Mouse (Mus musculus) heart, adult 9 months (tissue): ENCODE results near the gene Asb6.

Source experiments
- DNase-seq, 2 experiments: peaks; one replicate each; pipeline ENCODE4 v3.0.0; 2022; ENCODE audit warnings: low spot score in 2 of 2

Asb6 gene

DNA sequence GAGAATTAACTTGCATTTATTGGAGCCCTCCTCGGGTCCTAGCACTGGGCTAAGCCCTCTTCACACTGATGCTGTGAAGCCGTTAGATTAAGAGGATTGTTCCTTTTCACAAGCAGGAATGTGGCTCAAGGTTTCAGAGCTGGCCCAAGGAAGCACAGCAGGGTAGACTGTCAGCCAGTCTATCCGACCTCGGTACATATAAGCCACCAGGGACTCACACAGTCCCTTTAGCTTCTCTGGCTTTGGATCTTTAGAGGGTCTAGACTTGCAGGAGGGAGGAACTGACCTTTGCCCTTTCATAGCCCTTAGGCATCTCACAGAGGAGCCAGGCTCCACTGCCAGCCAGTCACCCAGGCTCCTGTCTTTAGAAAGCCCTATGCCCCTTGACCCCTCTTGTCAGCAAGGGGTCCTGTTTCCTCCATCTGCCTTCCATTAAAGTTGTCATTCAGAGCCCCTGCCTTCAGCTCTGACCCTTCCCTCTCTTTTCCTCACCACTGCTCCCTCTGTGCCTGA is at the start of gene Asb6:
Asb6 (minus strand) TSS at position 51 of the 513 bp plus-strand sequence.
- no peak for DNase-seq

DNA sequence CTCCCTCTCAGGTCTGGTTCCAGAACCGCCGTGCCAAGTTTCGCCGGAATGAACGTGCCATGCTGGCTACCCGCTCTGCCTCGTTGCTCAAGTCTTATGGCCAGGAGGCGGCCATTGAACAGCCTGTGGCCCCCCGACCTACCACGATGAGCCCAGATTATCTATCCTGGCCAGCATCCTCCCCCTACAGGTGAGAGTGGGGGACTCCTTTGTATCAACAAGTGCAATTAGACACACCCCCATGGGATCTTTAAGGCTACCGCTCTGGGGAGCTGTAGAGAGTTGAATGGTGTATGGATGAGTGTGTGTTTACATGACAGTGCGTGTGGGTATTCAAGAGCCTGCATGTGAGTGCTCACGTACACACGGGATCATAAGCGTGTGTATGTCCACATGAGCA is 49.3 kb upstream of the Asb6 start:
- no peak for DNase-seq

DNA sequence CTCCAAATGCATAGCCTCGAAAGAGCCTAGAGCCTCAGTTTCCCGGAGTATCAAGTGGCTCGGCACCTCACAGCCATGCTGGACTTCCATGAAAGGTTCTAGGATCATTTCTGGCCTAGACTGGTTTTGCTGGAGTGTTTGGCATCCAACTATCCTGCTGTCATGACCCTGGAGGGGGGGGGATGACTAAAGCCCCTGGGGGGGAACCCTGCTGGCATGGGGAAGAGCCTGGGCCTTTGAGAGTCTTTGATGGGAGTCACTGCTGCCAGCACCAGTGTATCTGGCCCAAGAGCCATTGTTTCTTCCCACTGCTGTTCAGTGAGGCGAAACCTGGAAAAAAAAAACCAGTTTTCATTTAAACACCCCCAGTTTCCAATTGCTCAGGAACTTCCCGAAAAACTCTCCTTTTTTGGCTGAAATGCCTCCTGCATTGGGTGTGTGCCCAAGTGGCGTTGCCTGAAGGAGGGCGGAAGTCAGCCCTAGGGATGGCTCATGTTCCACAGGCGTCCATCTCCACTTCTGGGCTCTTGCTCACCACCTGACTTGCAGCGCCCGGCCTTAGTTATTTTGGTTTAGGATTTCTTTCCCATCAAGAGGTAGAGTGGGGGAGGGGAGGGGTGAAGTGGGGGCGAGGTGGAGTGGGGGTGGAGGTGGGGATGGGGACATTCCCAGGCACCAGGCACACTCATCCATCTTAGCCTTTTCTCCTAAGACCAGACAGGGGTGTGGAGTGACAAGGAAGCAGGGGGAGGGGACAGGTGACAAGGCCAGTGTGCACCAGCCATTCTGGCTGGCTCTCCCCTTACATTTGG is 45.7 kb upstream of the Asb6 start:
- DNase-seq, result no peak

DNA sequence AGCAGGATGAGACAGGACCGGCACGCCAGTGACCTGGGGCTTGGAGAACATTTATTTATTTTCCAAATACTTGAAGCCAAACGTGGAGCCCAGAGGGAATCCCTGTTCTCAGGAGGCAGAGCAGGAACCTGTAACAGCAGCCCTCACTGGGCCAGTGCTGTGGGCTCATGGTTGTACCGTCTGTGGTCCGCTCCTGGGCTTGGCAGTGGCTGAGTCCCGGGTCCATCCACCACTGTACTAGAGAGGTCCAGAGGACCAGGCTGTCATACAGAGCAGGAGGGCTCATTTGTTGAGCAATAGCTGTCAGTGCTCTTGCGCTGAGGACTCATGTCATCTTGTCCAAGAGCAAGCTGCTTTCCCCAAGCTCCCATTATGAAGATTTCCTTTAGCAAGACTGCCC is 45.0 kb upstream of the Asb6 start:
- no peak for DNase-seq

GRCm38 (mm10) chr2:30874445-30874844 is 44.3 kb upstream of the Asb6 start:
- no peak for DNase-seq

GRCm38 (mm10) chr2:30872669-30873068 is 42.5 kb upstream of the Asb6 start:
- no peak for DNase-seq

DNA sequence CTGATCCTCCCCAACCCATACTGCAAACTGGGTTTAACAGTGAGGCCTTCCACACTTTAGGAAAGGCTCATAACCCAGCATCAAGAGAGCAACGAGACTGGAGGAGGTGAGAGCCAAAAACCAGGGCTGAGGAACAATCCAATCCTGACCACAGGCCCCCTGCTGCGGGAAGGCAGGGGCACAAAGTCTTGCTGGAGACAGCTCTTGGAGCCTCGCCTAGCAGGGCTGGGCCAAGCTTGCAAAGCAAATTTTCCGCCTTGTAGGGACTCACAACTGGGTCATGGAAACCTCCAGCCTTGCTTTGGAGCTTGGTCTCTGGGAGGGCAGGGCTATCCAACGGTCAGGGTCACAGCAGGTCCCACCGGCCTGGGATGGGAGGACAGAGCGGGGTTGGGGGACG is 40.7 kb upstream of the Asb6 start:
- DNase-seq, result no peak

- DNase-seq, result no peak
Observed at GRCm38 (mm10) chr2:30865426-30865825, 35.3 kb upstream of the Asb6 start.

- peak in 1 of 2 experiments; percentile 37 for DNase-seq
Observed at GRCm38 (mm10) chr2:30864968-30865381, 34.8 kb upstream of the Asb6 start.

- no peak for DNase-seq
Observed at GRCm38 (mm10) chr2:30863574-30863973, 33.4 kb upstream of the Asb6 start.

DNA sequence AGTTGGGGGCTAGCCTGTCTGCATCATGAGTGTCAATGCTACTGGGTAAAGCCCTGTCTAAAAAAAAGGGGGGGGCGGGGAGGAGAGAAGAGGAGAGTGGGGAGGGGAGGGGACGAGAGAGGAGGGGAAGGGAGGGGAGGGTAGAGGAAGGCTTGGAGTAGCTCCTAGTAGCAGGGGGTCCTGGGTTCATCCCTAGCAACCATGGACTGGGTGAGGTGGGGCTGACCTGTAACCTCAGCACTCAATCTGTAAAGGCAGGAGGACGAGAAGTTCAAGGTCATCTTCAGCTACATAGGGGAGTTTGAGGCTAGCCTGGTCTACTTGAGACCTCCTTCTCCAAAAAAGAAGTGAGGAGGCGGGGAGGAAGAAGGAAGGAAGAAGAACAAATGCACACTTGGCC is 31.9 kb upstream of the Asb6 start:
- DNase-seq, result no peak

DNA sequence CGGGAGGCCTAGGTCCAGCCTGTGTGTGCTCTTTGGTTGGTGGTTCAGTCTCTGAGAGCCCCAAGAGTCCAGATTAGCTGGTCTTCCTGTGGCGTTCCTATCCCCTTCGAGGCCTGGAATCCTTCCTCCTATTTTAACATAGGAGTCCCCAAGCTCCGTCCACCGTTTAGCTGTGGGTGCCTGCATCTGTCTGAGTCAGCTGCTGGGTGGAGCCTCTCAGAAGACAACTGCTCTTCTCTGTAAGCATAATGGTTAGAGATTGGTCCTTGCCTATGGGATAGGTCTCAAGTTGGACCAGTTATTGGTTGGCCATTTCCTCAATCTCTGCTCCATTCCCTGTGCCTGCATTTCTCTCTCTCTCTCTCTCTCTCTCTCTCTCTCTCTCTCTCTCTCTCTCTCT is 29.6 kb upstream of the Asb6 start:
- no peak for DNase-seq

DNA sequence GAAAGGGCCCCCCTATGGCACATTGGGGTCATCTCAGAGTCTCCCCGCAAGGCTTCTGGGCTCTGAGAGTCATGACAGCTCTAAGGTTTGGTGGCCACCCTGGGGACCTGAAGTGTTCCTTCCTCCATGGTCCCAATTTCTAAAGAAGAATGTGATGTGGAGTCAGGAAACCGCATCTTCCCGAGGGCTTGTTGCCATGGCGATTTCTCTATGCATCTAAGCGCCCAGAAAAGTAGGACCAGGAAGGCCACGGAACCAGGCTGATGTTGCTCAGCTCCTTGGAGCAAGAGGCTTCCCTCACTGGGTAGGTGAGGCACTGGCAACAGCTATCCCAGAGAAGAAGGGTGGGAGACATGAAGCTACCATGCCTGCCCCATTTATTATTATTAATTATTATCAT is 26.9 kb upstream of the Asb6 start:
- no peak for DNase-seq

- DNase-seq, result no peak
Observed at GRCm38 (mm10) chr2:30852771-30853313, 22.7 kb upstream of the Asb6 start.

- no peak for DNase-seq
Observed at GRCm38 (mm10) chr2:30850581-30850980, 20.4 kb upstream of the Asb6 start.

DNA sequence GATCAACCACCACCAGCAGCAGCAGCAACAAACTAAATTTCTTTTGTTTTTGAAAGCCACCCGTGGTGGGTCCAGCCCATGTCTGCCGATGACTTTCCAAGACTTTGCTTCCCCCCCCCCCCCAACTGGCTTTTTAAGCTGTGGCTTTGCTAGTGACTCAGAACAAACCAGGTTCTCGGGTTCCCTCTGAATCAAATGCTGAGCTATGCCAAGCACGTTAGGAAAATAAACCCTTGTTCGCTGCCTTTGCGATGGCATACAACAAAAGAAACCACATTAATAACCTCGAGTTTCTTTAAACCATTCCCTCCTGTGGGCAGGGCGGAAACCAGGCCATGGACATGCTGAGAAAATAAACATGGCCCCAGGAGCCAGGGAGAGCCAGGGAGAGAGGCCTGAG is 18.1 kb upstream of the Asb6 start:
- no peak for DNase-seq

DNA sequence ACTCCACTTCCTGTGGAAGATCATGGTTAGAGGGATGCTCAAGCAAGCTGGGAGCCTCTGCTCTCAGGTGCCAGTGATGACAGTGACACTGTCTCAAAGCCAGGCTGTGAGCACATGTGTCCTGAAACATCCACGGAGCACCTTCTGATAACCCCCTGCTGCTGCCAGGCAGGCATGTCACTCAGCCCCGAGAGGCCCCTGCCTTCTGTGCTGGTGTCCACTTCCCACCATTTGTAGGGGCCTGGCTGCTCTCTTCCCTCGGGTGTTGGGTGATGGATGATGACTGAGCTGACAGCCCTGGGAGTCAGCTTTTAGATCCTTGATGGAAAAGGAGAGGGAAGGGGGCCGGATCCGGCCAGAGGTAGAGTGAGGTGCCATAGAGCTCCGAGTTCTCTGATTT is 16.6 kb upstream of the Asb6 start:
- no peak for DNase-seq

DNA sequence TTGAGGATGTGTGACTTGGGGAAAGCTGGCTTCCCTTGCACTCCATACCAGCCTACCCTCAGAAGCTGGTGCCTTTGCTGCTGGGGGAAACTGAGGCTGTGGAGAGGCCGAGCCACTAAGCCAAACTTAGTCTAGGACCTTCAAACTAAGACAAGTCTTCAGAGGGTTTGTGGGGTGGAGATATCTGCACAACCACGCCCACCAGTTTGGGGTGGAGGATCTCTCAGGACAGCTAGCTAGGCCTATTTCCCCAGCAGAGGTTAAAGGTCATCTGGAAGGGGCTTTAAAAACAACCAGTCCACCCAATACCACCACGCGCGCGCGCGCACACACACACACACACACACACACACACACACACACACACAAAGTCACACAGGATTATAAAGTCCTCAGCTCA is 16.1 kb upstream of the Asb6 start:
- DNase-seq, result no peak

DNA sequence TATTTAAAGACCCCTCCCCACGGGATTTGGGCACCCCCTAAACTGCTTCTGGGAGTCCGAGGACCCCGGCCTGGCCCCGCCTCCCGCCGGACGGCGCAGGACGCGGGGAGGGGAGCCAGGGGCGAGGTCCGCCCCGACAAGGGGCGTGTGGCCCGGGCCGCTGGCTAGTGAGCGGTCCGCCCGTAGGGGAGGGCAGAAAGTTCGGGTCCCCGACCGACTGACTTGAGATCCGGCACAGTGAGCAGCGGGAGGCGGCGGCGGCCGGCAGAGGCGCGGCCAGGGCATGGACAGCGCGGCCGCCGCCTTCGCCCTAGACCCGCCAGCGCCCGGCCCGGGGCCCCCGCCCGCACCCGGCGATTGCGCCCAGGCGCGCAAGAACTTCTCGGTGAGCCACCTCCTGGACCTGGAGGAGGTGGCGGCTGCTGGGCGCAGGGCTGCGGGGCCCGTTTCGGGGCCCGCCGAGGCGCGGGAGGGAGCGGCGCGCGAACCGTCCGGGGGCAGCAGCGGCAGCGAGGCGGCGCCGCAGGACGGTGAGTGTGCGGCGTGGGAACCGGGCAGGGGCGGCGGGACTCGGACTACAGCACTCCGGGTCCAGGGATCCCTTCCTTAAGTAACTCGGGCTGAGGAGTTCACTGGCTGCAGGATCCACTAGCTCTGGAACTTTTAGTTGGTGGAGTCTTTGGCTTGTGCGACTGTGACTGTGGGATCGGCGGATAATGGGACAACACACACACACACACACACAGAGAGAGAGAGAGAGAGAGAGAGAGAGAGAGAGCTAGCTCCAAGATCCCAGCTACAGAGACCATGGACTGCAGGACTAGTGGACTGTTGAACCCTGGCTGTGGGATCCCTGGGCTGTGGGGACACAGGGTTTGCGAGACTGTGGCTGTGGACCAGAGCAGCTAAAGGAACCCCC is 15.3 kb upstream of the Asb6 start:
- DNase-seq, result no peak

DNA sequence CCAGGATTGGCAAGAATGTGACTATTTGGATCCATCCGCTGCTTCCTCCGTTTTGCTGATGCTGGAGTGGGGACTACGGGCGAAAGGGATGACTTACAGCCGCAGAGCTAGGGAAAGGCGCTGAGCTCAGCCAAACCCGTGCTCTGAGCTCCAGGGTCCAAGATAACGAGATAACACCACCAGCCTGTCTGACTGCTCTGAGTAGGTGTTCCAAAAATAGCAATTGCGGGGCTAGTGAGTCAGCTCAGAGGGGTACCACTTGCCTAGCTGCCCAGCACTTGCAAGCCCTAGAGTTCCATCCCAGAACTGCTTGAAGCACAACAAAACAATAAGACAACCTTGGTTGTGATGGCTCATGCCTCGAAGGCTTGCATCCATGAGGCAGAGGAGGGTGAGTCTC is 12.5 kb upstream of the Asb6 start:
- DNase-seq, result no peak

DNA sequence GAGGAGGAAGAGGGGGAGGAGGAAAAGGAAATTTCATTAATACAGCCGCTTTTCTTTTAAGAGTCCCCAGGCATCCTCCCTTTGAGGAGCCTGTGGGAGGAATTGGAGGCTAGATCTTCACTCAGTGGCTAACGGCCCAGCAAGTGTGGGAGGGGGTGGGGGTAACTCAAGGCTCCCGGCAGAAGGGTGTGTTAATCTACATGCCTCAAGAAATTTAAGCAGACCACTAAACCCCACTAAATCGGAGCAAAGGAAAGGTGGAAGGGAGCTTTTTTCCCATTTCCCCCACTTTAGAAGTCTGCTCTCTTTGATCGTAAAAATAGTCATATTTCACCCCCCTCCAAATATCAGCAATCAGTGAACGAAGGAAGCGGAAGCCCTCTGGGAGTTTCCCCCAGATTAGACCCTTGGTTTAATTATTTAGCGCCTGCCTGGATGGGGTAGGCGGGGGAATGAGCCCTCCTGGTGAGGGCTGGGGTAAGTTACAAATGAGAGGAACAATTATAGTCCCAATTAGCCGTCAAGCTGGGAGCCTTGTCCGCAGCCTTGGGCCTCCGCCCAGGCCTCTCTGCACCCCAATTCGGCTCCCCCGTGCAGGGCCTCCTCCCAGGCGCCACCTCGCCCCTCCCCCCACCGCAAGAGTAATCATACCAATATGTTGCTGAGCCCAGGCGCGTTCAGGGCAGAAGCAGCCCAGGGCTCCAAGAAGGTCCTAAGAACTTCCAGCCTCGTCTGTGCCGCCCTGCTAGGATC is 6.3 kb upstream of the Asb6 start:
- DNase-seq, result no peak
